Mouse (Mus musculus) stomach, embryonic 14.5 days (tissue): ENCODE measurements around the gene Gm5737. TPM values are rescaled to one million over a fixed set of nuclear protein-coding genes. Genes with fewer than 3 reads are reported as not detected.

Experiments used
- ATAC-seq: fragments of 200-750 bp; cut with Nextera tagmentation; 2 replicates; pipeline ENCODE4 v1.8.0; 2017; ENCODE audit warnings: low read depth, moderate TSS enrichment; ENCODE audit not compliant: insufficient number of reproducible peaks, insufficient read depth, low FRiP score
- H3K27ac ChIP-seq: fragments of 300-500 bp; sonication (generic); 2 replicates; pipeline ENCODE4 v1.5.1; 2014; ENCODE audit warnings: mild to moderate bottlenecking, low read length, moderate library complexity, mixed read lengths
- H3K27me3 ChIP-seq: fragments of 300-500 bp; sonication (generic); 2 replicates; pipeline ENCODE4 v1.6.1; 2014; ENCODE audit warnings: low read length, control low read depth, mixed read lengths; ENCODE audit not compliant: control insufficient read depth, insufficient read depth
- H3K36me3 ChIP-seq: fragments of 300-500 bp; sonication (generic); 2 replicates; pipeline ENCODE4 v1.6.1; 2014; ENCODE audit warnings: mild to moderate bottlenecking, control low read depth, low read length, moderate library complexity, mixed read lengths; ENCODE audit not compliant: control insufficient read depth, insufficient read depth
- H3K4me1 ChIP-seq: fragments of 300-500 bp; sonication (generic); 2 replicates; pipeline ENCODE4 v1.6.1; 2014; ENCODE audit warnings: low read length, control low read depth, mixed read lengths; ENCODE audit not compliant: control insufficient read depth, insufficient read depth
- H3K4me2 ChIP-seq: fragments of 300-500 bp; sonication (generic); replicated peaks from 2 replicates; pipeline ENCODE4 v1.6.1; 2014; ENCODE audit warnings: low read depth, low read length, control low read depth
- H3K4me3 ChIP-seq: fragments of 300-500 bp; sonication (generic); 2 replicates; pipeline ENCODE4 v1.5.1; 2014; ENCODE audit warnings: low read depth, low read length, control low read depth
- H3K9ac ChIP-seq: fragments of 300-500 bp; sonication (generic); replicated peaks from 2 replicates; pipeline ENCODE4 v1.6.1; 2014; ENCODE audit warnings: low read depth, mild to moderate bottlenecking, control low read depth, low read length, moderate library complexity, mixed read lengths
- H3K9me3 ChIP-seq: fragments of 300-500 bp; sonication (generic); 2 replicates; pipeline ENCODE4 v1.6.1; 2016; ENCODE audit warnings: low read depth, low read length, control low read depth; ENCODE audit not compliant: control insufficient read depth
- WGBS: fragments of 180-500 bp; shearing (Covaris S2); extraction: QIAGEN DNeasy Blood & Tissue Kit; methylation state at CpG from one replicate; pipeline ENCODE4 v1.1.7; 2014; 5-methylcytosine and 5-hydroxymethylcytosine counted together
- polyA plus RNA-seq: library from polyadenylated mRNA; unstranded; fragments of >200 nt; fragmentation: Nextera tagmentation; extraction: Ambion mirVana; gene quantifications from 2 replicates; pipeline ENCODE4 v1.2.1, GENCODE M21; 2014

Gm5737 gene
- polyA plus RNA-seq, 1 experiment from 2014 or later, result not detected

DNA sequence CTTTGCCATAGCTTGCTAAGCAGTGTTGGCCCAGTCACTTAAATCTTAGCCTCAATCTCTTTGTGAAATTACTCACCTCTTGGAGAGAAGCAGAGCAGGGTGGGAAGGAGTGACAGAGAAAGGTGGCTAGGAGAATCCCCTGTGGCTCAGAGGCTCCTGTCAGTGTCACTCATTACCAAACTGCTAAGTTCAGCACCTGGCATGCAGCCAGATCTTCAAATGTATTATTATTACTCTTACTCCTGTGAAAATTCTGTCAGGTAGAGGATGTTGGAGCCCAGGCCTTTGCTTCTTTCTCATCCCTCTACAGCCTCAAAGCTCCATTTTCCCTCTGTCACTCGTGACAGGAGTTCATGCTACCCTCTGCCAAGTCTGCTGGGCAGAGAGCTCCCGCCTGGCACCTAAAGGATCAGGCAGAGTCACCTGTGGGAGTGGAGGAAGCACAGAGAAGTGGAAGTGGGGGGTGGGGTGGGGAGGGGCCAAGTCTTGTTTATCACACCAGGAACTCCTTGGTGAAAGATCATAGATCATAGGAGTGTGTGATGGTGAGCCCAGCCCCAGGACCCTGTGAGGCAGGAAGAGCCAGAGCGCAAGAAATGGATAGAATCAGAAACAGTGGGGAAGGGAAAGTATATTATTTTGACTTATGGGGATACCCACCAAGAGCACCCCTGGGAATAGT, 36.8 kb downstream of the Gm5737 start:
- Histone ChIP-seq H3K4me2 (no peak overlapping the region), H3K36me3 (no peaks in the 10 kb centered on the region), H3K27me3 (no peaks in the 10 kb centered on the region), H3K9me3 (no peaks in the 10 kb centered on the region), H3K27ac (no peak overlapping the region), H3K4me1 (peaks cover 9% of the 10 kb centered on the region; the same call in 1 of the 2 replicates), H3K9ac (no peak overlapping the region), H3K4me3 (no peak overlapping the region)
- no peak for ATAC-seq
- WGBS, result 73% methylated on average over 3 of the region's 3 CpGs

DNA sequence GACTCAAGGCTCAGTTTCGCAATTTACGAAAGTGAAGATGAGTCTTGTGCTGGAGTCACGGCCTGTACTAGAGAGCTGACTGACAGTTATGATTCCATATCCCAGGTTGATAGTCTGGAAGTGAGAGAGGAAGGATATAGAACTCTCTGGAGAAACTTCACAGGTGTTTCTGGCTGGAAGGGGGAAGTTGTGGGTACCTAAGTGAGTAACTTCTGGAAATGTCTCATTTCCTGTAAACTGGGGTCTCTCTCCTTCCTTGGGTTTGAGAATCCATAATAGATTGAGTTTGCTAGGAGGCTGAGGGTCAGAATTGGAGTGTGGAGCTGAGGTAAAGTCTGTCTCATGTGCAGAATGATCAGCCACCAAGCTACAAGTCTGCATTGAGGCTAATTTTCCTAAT, 38.0 kb downstream of the Gm5737 start:
- 89% methylated on average over 3 of the region's 3 CpGs for whole genome bisulfite sequencing
- Histone ChIP-seq H3K9ac (no peak overlapping the region), H3K4me2 (no peak overlapping the region), H3K27ac (no peak overlapping the region), H3K9me3 (no peaks in the 10 kb centered on the region), H3K36me3 (no peaks in the 10 kb centered on the region), H3K4me3 (no peak overlapping the region), H3K4me1 (no peaks in the 10 kb centered on the region), H3K27me3 (no peaks in the 10 kb centered on the region)
- no peak for ATAC-seq

DNA sequence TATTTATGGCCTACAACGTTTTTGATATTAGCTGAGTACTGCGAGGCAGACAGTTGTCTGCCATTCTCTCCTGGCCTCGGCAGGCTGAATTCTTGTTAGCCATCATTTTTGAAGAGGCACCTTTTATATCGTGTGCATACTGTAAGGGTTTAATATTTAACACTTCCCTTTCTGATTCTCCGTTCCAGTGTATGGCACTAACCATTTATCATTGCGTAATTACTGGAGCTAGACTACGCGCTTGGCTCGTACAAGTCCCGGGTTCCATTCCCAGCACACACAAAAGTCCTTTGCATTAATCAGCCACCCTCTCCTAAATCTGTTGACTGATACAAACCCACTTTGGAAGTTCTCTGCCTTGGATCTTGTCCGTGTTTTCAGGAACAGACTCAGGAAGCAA, 47.7 kb downstream of the Gm5737 start:
- H3K4me3 ChIP-seq, result no peak overlapping the region
- H3K4me2 ChIP-seq, result no peak overlapping the region
- no peak overlapping the region for H3K9ac ChIP-seq
- no peak overlapping the region for H3K27ac ChIP-seq
- 86% methylated on average over 11 of the region's 11 CpGs for WGBS
- no peak for ATAC-seq
- no peaks in the 10 kb centered on the region for H3K9me3 ChIP-seq
- H3K27me3 ChIP-seq, result no peaks in the 10 kb centered on the region
- H3K4me1 ChIP-seq, result peaks cover 34% of the 10 kb centered on the region
- peaks cover 4% of the 10 kb centered on the region; the same call in 1 of the 2 replicates for H3K36me3 ChIP-seq

DNA sequence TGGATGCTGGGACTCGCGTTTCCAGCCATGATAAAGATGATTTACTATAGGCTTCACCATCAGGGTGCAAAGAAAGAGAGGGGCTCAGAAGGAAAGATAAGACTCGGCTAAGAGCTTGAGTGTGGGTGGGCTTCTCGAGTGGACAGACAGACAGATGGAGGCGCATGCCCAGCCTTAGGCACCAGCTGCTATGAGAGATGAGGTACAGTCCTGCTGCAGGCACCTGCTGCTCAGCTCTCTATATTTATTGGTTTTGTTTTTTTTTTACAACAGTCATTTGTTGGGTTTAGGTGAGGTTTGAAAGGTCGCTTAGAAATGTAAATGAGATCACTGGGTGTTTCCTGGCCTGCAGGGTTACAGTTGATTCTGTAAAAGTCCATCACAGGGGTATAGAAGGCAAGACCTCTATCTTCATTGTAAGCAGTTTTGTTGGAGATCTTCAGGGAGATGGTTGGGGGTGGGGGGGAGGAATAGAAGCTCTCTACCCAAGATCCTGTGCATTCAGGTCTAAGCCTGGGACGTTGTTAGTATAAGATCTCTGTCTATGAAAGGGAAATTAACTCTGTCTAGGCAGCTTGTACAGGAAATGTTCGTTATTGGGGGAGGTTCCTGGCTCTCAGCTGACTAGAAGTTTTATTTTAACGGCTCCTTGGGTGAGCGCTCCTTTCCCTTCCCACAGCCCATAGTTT, 48.8 kb downstream of the Gm5737 start:
- H3K4me1 ChIP-seq, result peaks cover 42% of the 10 kb centered on the region
- 44% methylated on average over 10 of the region's 10 CpGs for WGBS

DNA sequence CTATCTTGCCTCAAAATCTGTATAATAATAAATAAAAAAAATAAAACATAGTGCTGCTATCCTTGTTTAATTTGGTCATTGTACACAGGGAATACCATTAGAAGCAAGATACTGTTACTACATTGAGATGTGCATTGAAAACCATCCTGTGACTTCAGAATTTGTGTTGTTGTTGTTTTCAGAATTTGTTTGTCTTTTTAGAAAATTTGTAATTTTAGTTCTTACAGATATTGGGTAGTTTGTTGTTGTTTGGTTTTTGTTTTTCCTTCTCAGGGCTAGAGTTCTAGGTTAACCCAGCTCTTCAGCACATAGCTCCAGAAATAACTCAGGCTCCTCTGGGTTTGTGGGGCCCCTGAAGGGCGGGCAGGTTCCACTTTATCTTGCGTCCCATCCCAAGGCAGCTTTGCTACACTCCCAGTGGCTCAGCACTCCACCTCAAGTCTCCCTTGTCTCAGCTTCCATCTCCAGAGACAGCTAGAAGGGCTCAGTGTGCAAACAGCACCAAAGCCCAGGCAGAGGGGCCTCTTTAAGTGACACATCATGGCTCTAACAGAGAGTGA, 49.4 kb downstream of the Gm5737 start:
- no peak overlapping the region for H3K27ac ChIP-seq
- peaks cover 4% of the 10 kb centered on the region; the same call in 1 of the 2 replicates for H3K36me3 ChIP-seq
- H3K4me2 ChIP-seq, result no peak overlapping the region
- peak; percentile 39; the same call in 1 of the 2 replicates for ATAC-seq
- WGBS, result 46% methylated on average over 2 of the region's 2 CpGs
- H3K27me3 ChIP-seq, result no peaks in the 10 kb centered on the region
- H3K9ac ChIP-seq, result no peak overlapping the region
- peaks cover 48% of the 10 kb centered on the region for H3K4me1 ChIP-seq
- no peak overlapping the region for H3K4me3 ChIP-seq
- H3K9me3 ChIP-seq, result no peaks in the 10 kb centered on the region

More for the DNA sequence above, 48.8 kb downstream of the Gm5737 start:
- peaks cover 4% of the 10 kb centered on the region; the same call in 1 of the 2 replicates for H3K36me3 ChIP-seq
- no peak overlapping the region for H3K9ac ChIP-seq
- H3K4me3 ChIP-seq, result no peak overlapping the region
- no peak for ATAC-seq
- no peaks in the 10 kb centered on the region for H3K27me3 ChIP-seq
- no peaks in the 10 kb centered on the region for H3K9me3 ChIP-seq
- no peak overlapping the region for H3K4me2 ChIP-seq
- H3K27ac ChIP-seq, result no peak overlapping the region

DNA sequence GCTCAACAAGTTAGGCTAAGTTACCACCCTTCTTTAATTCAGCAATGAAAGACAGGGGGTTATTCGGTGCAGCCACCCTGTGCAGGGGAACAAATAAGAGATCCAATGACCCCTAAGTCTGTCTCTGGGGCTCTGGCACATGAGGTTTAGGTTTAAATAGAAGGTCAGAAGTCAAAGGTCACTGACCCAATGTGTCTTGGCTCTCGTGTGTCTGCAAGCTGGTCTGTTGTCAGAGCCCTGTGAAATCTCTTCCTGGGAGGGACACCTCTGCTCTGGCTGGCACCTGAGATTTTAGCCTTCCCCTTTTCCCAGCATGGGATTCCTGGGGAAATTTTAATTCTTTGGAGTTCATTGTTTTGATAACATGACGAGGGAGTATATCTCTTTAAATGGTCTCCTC, 50.0 kb downstream of the Gm5737 start:
- H3K4me1 ChIP-seq, result peaks cover 50% of the 10 kb centered on the region
- H3K36me3 ChIP-seq, result peaks cover 4% of the 10 kb centered on the region; the same call in 1 of the 2 replicates
- no peak overlapping the region for H3K4me2 ChIP-seq
- H3K27me3 ChIP-seq, result no peaks in the 10 kb centered on the region
- H3K4me3 ChIP-seq, result no peak overlapping the region
- H3K9me3 ChIP-seq, result no peaks in the 10 kb centered on the region
- no peak for ATAC-seq
- no peak overlapping the region for H3K9ac ChIP-seq
- WGBS, result 26% methylated on average over 3 of the region's 3 CpGs
- H3K27ac ChIP-seq, result no peak overlapping the region

DNA sequence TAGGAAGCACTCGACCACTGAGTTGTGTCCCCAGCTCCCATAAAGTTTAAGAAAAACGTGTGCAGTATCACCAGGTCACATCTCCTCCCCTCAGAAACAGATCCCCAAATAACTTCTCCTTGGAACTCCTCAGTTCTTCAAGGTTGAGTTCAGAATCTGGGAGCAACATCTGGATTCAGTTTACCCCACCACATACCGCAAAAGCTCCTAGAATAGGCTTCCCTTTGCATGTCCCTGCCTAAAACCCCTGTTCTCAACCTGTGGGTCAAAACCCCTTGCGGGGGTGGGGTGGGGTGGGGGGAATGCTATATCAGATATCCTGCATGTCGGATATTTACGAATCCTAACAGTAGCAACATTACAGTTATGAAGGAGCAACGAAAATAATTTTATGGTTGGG, 50.5 kb downstream of the Gm5737 start:
- Histone ChIP-seq H3K9ac (no peak overlapping the region), H3K4me3 (no peak overlapping the region), H3K27ac (0 out of 2 replicates have a peak overlapping the region, but pooled peaks have one; percentile 66), H3K4me1 (peaks cover 53% of the 10 kb centered on the region), H3K9me3 (no peaks in the 10 kb centered on the region), H3K4me2 (no peak overlapping the region), H3K27me3 (no peaks in the 10 kb centered on the region), H3K36me3 (peaks cover 4% of the 10 kb centered on the region; the same call in 1 of the 2 replicates)
- ATAC-seq, result no peak
- 56% methylated on average over 7 of the region's 7 CpGs for WGBS

DNA sequence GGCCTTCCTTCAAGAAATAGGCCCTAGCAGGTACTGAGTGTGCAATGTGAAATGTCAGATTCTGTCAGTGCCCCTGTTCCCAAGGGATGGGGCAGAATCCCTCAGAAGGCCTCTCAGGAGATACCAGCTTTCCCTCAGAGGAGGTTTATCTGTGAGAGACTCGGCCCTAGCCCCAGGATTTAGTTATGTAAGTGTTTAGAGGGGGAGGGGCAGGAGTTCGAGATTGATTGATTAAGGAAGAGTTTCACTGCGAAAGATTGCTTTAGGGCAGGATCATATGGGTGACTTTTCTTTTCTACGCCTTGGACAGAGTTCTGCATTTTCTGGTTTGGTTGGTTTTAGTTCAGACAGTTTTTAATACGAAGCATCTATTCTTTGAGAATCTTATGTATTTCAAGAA, 51.3 kb downstream of the Gm5737 start:
- Histone ChIP-seq H3K36me3 (peaks cover 1% of the 10 kb centered on the region; the same call in 1 of the 2 replicates), H3K4me2 (no peak overlapping the region), H3K4me3 (no peak overlapping the region), H3K4me1 (peaks cover 53% of the 10 kb centered on the region), H3K9ac (no peak overlapping the region), H3K27ac (peak overlapping the region; percentile 86; the same call in 1 of the 2 replicates), H3K9me3 (no peaks in the 10 kb centered on the region), H3K27me3 (no peaks in the 10 kb centered on the region)
- 41% methylated on average over 5 of the region's 5 CpGs for WGBS
- no peak for ATAC-seq
